Mouse (Mus musculus): ENCODE results near the gene Gm14569.

- no peak for TF ChIP-seq CTCF (IDR thresholded peaks at IDR 0.05; ENCODE audit: borderline replicate concordance, control insufficient read depth, extremely low read depth, insufficient read depth, low read length, poor library complexity)
- no peak for TF ChIP-seq POLR2A (IDR thresholded peaks at IDR 0.05; ENCODE audit: control insufficient read depth, extremely low read depth, insufficient read depth, low read length, poor library complexity)
These were observed 90.7 kb downstream of the Gm14569 start, which contains the start of gene Gm6268 for GRCm38 (mm10) chrX:36400980-36401379.
